Comparison of ENCODE assay signal across 17 mouse cellular contexts in the genomic region with DNA sequence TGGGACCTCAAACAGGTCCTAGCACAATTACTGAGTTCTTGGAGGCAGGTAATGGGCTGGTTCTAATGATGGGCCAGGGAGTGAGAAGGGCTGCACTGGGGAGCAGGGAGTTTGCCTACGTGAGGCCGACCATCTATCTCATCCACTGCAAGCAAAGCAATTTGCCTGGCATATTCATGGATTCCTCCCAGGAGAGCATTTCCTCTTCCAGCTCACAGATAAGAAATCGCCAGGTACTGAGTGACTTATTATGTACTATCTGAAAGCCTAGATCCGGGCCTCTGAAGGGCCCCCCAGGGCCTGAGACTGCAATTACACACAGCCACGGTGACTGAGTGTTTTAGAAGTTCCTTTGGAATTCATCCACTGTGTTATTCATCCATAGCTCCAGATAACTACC.
"Had no signal": no experiment of that assay in that cellular context is flagged by ENCODE, and none has a peak within 500 bp of the region (broad histone marks: within the 10 kb centered on the region; RNA-seq: fewer than 3 reads in every experiment).

No protein-coding gene starts in this region.

- H3K27ac ChIP-seq: limb, embryonic 15.5 days; liver, embryonic 12.5 days; midbrain, embryonic 10.5 days; neural tube, embryonic 12.5 days had no signal

- H3K27me3 ChIP-seq: limb, embryonic 15.5 days; liver, embryonic 12.5 days; neural tube, embryonic 12.5 days had no signal

- DNase-seq: kidney, adult 8-10 months; kidney, postnatal 25 days; layer of hippocampus, adult 9-11 months; layer of hippocampus, postnatal 36 days; lung, embryonic 14.5 days; lung, postnatal 10 days; lung, postnatal 4 days; right cerebral cortex, postnatal 4 days; spleen, adult 18-20 months; thymus, adult 18-20 months; thymus, postnatal 14 days had no signal

- H3K4me1 ChIP-seq: limb, embryonic 15.5 days; liver, embryonic 12.5 days; midbrain, embryonic 10.5 days; neural tube, embryonic 12.5 days had no signal

- H3K4me2 ChIP-seq: limb, embryonic 15.5 days; liver, embryonic 12.5 days; lung, embryonic 14.5 days; neural tube, embryonic 12.5 days had no signal

- H3K36me3 ChIP-seq: limb, embryonic 15.5 days; liver, embryonic 12.5 days; midbrain, embryonic 10.5 days; neural tube, embryonic 12.5 days had no signal

- H3K4me3 ChIP-seq: limb, embryonic 15.5 days; liver, embryonic 12.5 days; midbrain, embryonic 10.5 days; myocyte; neural tube, embryonic 12.5 days had no signal

- H3K9ac ChIP-seq: limb, embryonic 15.5 days; liver, embryonic 12.5 days; lung, embryonic 14.5 days; neural tube, embryonic 12.5 days had no signal

- H3K9me3 ChIP-seq: limb, embryonic 15.5 days; liver, embryonic 12.5 days; midbrain, embryonic 10.5 days; neural tube, embryonic 12.5 days had no signal

- ATAC-seq: inflammation-experienced regulatory T-cells, adult 6 months; liver, embryonic 12.5 days had no signal
